18 mouse cellular contexts compared by ENCODE assay signal in the genomic region with DNA sequence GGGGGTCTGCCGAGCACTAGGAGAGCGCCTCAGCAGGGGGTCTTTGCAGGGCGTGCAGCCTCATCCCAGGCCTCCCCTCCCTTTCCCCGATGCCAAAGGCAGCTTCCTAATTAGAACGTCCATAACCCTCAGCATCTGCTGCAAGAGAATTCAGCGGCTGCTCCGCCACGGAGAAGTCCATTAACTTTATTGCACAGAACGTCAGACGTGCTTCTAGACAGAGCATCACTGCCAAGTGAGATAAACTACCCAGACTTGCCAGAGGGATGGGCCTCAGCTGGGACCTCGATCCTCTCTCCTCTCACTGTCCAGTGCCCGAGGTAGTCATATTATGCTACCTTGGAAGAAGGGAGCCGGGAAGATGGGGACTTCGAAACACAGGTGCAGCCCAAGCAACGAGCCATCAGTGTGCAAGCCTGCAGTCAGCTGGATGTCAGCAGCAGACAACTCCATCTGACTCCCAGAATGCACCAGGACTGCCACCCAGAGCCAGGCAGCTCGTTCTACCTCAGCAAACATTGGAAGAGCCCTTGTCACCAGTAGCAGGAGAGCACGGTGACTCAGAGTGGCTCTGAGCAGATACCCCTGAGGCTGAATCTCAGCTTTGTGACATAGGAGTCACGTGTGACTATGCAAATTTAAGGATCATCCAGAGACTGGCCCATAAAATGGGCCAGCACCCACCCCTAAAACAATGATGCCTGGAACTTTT.
DNase-seq lines count a peak whose midpoint lies in the region; ATAC-seq lines count a peak whose summit lies in the region.
"Had no signal": no experiment of that assay in that cellular context is flagged by ENCODE, and none has a peak within 500 bp of the region (broad histone marks: within the 10 kb centered on the region; RNA-seq: fewer than 3 reads in every experiment).

No protein-coding gene starts in this region.

- H3K27ac ChIP-seq in embryonic facial prominence, embryonic 11.5 days (replicated peaks; ENCODE audit: low read depth, low read length): no peak overlapping the region
- H3K27ac ChIP-seq in embryonic facial prominence, embryonic 10.5 days (replicated peaks): no peak overlapping the region
- no peak overlapping the region for H3K27ac ChIP-seq in hindbrain, embryonic 16.5 days (ENCODE audit: low read depth, low read length)
- H3K27ac ChIP-seq: embryonic facial prominence, embryonic 12.5 days; heart, adult 2 months; limb, embryonic 13.5 days; stomach, embryonic 15.5 days had no signal

- WGBS in embryonic facial prominence, embryonic 11.5 days: 42% methylated on average over 18 of the region's 18 CpGs
- 47% methylated on average over 18 of the region's 18 CpGs for WGBS in embryonic facial prominence, embryonic 10.5 days
- 21% methylated on average over 18 of the region's 18 CpGs for WGBS in hindbrain, embryonic 16.5 days

- ATAC-seq in embryonic facial prominence, embryonic 11.5 days (replicated peaks; ENCODE audit: insufficient number of reproducible peaks, low FRiP score, low TSS enrichment, low read depth): peak; percentile 35; the same call in 1 of the 2 replicates
- ATAC-seq in hindbrain, embryonic 16.5 days: peak; percentile 60
- ATAC-seq in cerebellum, adult (ENCODE audit: insufficient number of reproducible peaks, low FRiP score, low TSS enrichment): no peak
- ATAC-seq: activated CD4-positive, CD25-positive, alpha-beta regulatory T cell, adult 4 months had no signal

- H3K4me1 ChIP-seq in embryonic facial prominence, embryonic 11.5 days (ENCODE audit: control insufficient read depth, insufficient read depth, low read length): no peaks in the 10 kb centered on the region
- H3K4me1 ChIP-seq in embryonic facial prominence, embryonic 10.5 days: peaks cover 16% of the 10 kb centered on the region
- peaks cover 20% of the 10 kb centered on the region for H3K4me1 ChIP-seq in hindbrain, embryonic 16.5 days (ENCODE audit: control insufficient read depth, insufficient read depth, low read depth, low read length)
- H3K4me1 ChIP-seq: stomach, embryonic 15.5 days had no signal

- H3K27me3 ChIP-seq in embryonic facial prominence, embryonic 11.5 days (ENCODE audit: control insufficient read depth, insufficient read depth, low read length): no peaks in the 10 kb centered on the region
- H3K27me3 ChIP-seq in embryonic facial prominence, embryonic 10.5 days (replicated peaks; ENCODE audit: low read depth, poor library complexity, severe bottlenecking): peaks cover 19% of the 10 kb centered on the region; the same call in 1 of the 2 replicates
- no peaks in the 10 kb centered on the region; the same call in 1 of the 2 replicates for H3K27me3 ChIP-seq in hindbrain, embryonic 16.5 days (replicated peaks; ENCODE audit: control insufficient read depth, insufficient read depth, low read length)
- H3K27me3 ChIP-seq: embryonic facial prominence, embryonic 12.5 days; stomach, embryonic 15.5 days had no signal

- DNase-seq in embryonic facial prominence, embryonic 11.5 days (ENCODE audit: low spot score): no peak
- no peak for DNase-seq in embryonic facial prominence, embryonic 10.5 days (ENCODE audit: low spot score)
- peak; percentile 30 for DNase-seq in right cerebral cortex, adult 18-20 months
- no peak for DNase-seq in right cerebral cortex, postnatal 4 days
- peak; percentile 77 for DNase-seq in retina, postnatal 1 day
- DNase-seq in heart, adult 9 months (ENCODE audit: low spot score in 2 of 2): no peak
- DNase-seq: cerebellum, adult 9-10 months; heart, adult 2 months; heart, postnatal 4 days; kidney, adult 9 months; lung, adult 2 months; thymus, postnatal 25 days had no signal

- no peak overlapping the region for H3K4me3 ChIP-seq in embryonic facial prominence, embryonic 11.5 days (ENCODE audit: low read depth, low read length)
- H3K4me3 ChIP-seq in embryonic facial prominence, embryonic 10.5 days: no peak overlapping the region
- no peak overlapping the region for H3K4me3 ChIP-seq in hindbrain, embryonic 16.5 days (ENCODE audit: low read length)
- H3K4me3 ChIP-seq: embryonic facial prominence, embryonic 12.5 days; heart, adult 2 months; limb, embryonic 13.5 days; stomach, embryonic 15.5 days had no signal

- no peaks in the 10 kb centered on the region for H3K9me3 ChIP-seq in embryonic facial prominence, embryonic 11.5 days (replicated peaks; ENCODE audit: control insufficient read depth, low read length)
- H3K9me3 ChIP-seq in embryonic facial prominence, embryonic 10.5 days: no peaks in the 10 kb centered on the region
- no peaks in the 10 kb centered on the region for H3K9me3 ChIP-seq in hindbrain, embryonic 16.5 days (ENCODE audit: control insufficient read depth, low read length)
- H3K9me3 ChIP-seq: embryonic facial prominence, embryonic 12.5 days; limb, embryonic 13.5 days; stomach, embryonic 15.5 days had no signal

- no peak overlapping the region for H3K9ac ChIP-seq in embryonic facial prominence, embryonic 11.5 days (replicated peaks; ENCODE audit: low read length)
- H3K9ac ChIP-seq in hindbrain, embryonic 16.5 days (ENCODE audit: low read depth, low read length): no peak overlapping the region
- H3K9ac ChIP-seq: embryonic facial prominence, embryonic 12.5 days; limb, embryonic 13.5 days; stomach, embryonic 15.5 days had no signal

- H3K4me2 ChIP-seq in embryonic facial prominence, embryonic 11.5 days (ENCODE audit: low read depth, low read length): no peak overlapping the region
- no peak overlapping the region for H3K4me2 ChIP-seq in hindbrain, embryonic 16.5 days (ENCODE audit: low read length)
- H3K4me2 ChIP-seq: embryonic facial prominence, embryonic 12.5 days; limb, embryonic 13.5 days; stomach, embryonic 15.5 days had no signal

- H3K36me3 ChIP-seq in embryonic facial prominence, embryonic 11.5 days (replicated peaks; ENCODE audit: control insufficient read depth, insufficient read depth, low read depth, low read length): no peaks in the 10 kb centered on the region
- H3K36me3 ChIP-seq in embryonic facial prominence, embryonic 10.5 days (replicated peaks): no peaks in the 10 kb centered on the region
- no peaks in the 10 kb centered on the region for H3K36me3 ChIP-seq in hindbrain, embryonic 16.5 days (ENCODE audit: control insufficient read depth, insufficient read depth, low read length)
- H3K36me3 ChIP-seq: embryonic facial prominence, embryonic 12.5 days; limb, embryonic 13.5 days; stomach, embryonic 15.5 days had no signal

Comparison
In these comparisons a context has a peak if more than half of its experiments do, and no peak if none do; other contexts are left out.
1. DNase-seq: peak in right cerebral cortex, adult 18-20 months (single experiment) and retina, postnatal 1 day (single experiment); none in embryonic facial prominence, embryonic 11.5 days (single experiment), embryonic facial prominence, embryonic 10.5 days (single experiment), right cerebral cortex, postnatal 4 days (single experiment) and heart, adult 9 months (0 of 2).